Mouse (Mus musculus) C3H10T1/2 (cell line): Measurements from ENCODE around the gene Pou2f1. TPM values are rescaled to one million over a fixed set of nuclear protein-coding genes. Genes with fewer than 3 reads are reported as not detected.

Source experiments
- polyA plus RNA-seq, 2 experiments: library from polyadenylated mRNA; unstranded; fragments of >200 nt; fragmentation: generic; extraction: Trizol; gene quantifications; one replicate each; pipeline ENCODE4 v1.2.1; 2012; ENCODE audit warnings: missing spikeins in 2 of 2

Pou2f1 gene
- polyA plus RNA-seq, result 1 to 10 TPM in 1 of 2 experiments, under 1 TPM in 1; 0.44 to 1.4 TPM

GRCm38 (mm10) chr1:166002520-166003155, at the start of gene Pou2f1:
Gene Pou2f1 (minus strand): TSS chr1:166002678.

Other genes starting within 250 kb of the Pou2f1 start
- gene Creg1, start 238.9 kb downstream of the Pou2f1 start, polyA plus RNA-seq, result 10 to 100 TPM; 12.3 to 25.2 TPM
- under 1 TPM in 1 of 2 experiments, not detected in 1; 0.26 TPM for gene Cd247, start 214.0 kb downstream of the Pou2f1 start, polyA plus RNA-seq
- gene Dusp27, start 125.2 kb upstream of the Pou2f1 start, polyA plus RNA-seq, result under 1 TPM; 0.02 to 0.61 TPM
- gene Gpa33, start 127.6 kb upstream of the Pou2f1 start, polyA plus RNA-seq, result under 1 TPM; 0.02 to 0.05 TPM
- gene Mael, start 236.1 kb upstream of the Pou2f1 start, polyA plus RNA-seq, result not detected